Mouse (Mus musculus) left cerebral cortex, postnatal 4 days (tissue): ENCODE results near the gene Stk19. TPM values are rescaled to one million over a fixed set of nuclear protein-coding genes. Genes with fewer than 3 reads are reported as not detected.

ENCODE experiments used
- DNase-seq: peaks from one replicate; pipeline ENCODE4 v3.0.0-alpha.2; 2022
- intact Hi-C: fragments of 180-260 bp; cut with DNase I; formaldehyde crosslinking; loops from one replicate; pipeline ENCODE4 v1.15.1; 2025
- total RNA-seq, 2 experiments: library from RNA; stranded (reverse); gene quantifications; 2 replicates each; pipeline ENCODE4 v1.2.3; 2021

Gene Stk19
- 10 to 100 TPM; 47.9 to 48.2 TPM for total RNA-seq

- intact Hi-C loops, result loop anchor here (5.0 kb wide), 1 partner anchor 185 kb away; no protein-coding TSS in a partner anchor
- peak; percentile 97 for DNase-seq
Observed at GRCm38 (mm10) chr17:34836856-34837221, at the start of gene Stk19, which contains the start of gene Dxo. Stk19 (minus strand) TSS chr17:34836945. Dxo (plus strand) TSS chr17:34837019.

DNA sequence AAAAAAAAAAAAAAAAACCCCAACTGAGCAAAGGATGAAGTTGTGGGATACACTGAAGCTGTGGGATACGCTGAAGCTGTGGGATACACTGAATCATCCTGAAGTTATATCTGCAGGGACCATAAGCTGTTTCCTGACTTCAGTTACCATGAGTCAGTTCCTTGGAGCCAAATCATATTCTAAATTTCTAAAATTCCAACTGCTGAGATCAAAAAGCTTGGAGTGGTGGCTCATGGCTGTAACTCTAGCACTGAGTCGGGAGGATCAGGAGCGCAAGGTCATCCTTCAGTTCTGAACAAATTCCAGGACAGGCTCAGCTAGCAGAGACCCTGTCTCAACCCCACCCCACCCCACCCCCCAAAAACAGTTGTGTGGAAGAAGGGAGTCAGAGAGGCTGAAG is 48.9 kb upstream of the Stk19 start:
- intact Hi-C loops, result no loop called here
- no peak for DNase-seq

GRCm38 (mm10) chr17:34884704-34885103 is 48.0 kb upstream of the Stk19 start:
- intact Hi-C loops, result no loop called here
- no peak for DNase-seq

DNA sequence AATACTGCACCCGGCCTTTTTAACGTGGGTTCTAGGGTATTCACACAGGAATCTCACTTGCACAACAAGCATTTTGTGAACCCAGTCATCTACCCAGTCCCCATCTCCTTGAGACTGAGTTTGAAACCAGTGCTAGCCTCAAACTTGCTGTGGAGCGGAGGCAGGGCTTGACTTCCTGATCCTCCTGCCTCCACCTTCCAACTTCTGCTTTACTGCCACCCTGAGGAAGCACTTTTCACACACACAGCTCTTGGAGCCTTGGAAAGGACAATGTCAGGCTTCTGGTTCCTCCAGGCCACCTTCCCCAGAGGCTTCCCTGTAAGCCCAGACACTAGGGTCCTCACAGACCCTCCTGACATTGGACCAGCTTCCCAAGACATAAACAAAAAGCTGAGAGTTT is 46.6 kb upstream of the Stk19 start:
- no peak for DNase-seq
- intact Hi-C loops, result no loop called here

DNA sequence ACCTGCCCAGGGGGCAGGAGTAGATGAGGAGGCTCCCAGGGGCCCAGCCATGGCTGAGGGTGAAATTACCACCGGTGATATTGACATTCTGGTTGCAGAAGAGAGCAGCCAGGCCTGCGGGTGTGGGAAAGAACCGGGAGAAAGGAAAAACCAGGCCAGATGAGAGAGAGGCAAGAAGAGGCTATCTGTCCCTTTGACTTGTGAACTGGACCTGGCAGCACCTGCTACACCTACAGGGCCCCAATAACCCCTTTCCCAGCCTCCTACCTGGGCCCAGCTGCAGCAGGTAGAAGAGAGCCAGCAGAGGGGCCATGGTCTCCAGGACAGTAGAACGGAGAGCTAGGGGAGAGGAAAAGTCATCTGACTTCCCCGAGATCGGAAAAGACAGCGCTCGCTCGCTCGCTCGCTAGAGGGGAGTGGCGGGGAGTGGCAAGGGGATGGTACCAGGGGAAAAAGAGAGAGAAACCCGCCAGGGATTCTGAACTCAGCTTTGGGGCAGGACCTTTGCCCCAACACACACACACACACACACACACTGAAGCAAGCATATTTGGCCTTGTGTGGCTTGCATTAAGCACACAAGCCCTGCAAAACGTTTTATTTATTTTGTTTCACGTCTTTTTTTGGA is 45.1 kb upstream of the Stk19 start, which contains the start of gene Gm20547:
Gm20547 (minus strand) TSS at position 360 of the 628 bp plus-strand sequence.
- intact Hi-C loops, result no loop called here
- DNase-seq, result no peak

- intact Hi-C loops, result no loop called here
- DNase-seq, result no peak
Observed at GRCm38 (mm10) chr17:34881166-34881565, 44.4 kb upstream of the Stk19 start.

DNA sequence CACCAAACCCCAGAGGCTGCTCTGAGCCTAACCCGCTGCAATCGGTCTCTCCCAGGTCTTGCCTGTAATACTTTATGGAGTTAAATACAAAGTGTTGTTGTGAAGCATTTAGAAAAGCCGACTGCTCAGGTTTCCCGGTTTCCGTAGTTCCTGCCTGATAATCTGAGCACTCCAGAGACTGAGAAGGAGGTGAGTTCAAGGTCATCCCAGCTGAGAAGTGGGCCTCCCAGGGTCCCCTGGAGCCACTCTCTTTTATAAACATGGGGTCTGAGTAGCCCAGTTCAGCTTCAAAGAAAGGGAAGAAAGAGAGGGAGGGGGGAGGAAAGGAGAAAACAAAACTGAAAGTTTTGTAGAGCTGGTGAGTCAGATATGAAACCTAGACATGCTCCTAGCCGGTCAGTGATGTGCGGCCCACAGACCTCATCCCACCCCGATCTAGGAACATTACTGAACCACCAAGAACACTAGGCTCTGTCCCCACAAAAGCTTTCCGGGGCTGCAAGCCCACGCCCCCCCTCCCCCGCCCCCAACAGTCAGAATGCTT is 42.7 kb upstream of the Stk19 start, which contains the start of gene Zbtb12:
Zbtb12 (plus strand) TSS at position 148 of the 544 bp plus-strand sequence.
- DNase-seq, result no peak
- intact Hi-C loops, result no loop called here

DNA sequence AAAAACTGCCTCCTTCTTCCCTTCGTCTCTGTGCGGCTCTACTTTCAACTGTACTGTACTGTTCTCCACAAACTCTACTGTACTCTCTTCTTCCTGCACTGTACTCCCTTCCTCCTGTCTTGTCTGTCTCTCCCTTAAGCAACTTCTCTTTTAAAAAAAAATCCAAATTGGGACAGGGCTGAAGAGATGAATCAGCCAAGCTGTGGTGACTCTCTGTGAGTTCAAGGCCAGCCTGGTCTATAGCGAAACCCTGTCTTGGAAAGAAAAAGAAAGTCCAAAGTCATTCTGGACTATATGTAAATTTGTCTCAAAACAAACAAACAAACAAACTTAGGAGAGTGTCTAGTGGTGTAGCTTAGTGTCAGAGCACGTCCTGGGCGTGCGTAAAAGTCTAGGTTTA is 37.6 kb upstream of the Stk19 start:
- intact Hi-C loops, result no loop called here
- DNase-seq, result no peak

DNA sequence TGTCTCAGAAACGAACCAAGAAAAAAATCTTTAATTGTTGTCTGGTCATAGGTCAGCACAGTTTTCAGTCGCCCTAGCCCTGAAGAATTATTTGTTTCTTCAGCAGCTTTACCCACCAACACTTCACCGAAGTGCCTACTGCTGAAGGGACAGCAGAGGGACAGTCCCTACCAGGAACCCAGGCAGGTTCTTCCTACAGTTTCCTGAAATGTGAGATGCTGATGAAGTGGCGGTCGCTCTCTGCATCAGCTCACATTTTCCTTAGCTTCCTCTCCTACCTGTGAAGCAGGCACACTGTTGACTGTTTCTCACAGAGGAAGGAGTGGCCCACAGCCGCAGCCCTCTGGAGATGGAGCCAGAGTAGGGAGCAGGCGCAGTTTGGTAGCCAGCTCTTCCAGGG is 29.2 kb upstream of the Stk19 start:
- no peak for DNase-seq
- intact Hi-C loops, result no loop called here

DNA sequence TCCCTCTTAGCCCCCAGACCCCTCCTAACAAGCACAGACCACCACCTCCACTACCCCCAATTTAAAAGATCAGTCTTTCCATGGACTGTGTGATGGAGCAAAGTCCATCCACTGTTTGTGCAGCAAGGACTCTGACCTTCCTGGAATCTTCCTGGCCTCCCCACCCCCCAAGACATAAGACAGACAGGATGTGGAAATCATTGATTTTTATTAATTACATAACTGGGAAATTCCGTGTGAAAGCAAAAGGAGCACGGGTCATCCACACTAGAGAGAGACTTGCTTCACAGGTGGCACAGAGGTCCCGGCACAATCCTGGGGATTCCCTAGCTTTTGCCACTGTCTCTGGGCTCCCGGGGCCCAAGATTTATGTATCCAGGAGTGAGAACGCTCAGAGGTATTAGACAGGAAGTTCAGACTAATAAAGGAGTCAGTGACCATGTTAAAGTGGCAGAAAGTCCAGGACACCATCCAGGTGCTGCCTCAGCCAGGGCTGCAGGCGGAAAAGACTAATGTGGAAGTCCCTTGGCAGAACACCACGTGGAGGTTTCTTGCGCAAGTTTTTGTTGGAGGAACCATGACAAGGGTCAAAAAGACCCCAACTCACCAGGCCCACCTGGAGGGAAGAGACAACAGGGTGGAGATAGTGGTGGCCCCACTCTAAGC is 25.8 kb upstream of the Stk19 start, which contains the start of gene Cfb:
Cfb (minus strand) TSS at position 103 of the 666 bp plus-strand sequence.
- no peak for DNase-seq
- intact Hi-C loops, result no loop called here

DNA sequence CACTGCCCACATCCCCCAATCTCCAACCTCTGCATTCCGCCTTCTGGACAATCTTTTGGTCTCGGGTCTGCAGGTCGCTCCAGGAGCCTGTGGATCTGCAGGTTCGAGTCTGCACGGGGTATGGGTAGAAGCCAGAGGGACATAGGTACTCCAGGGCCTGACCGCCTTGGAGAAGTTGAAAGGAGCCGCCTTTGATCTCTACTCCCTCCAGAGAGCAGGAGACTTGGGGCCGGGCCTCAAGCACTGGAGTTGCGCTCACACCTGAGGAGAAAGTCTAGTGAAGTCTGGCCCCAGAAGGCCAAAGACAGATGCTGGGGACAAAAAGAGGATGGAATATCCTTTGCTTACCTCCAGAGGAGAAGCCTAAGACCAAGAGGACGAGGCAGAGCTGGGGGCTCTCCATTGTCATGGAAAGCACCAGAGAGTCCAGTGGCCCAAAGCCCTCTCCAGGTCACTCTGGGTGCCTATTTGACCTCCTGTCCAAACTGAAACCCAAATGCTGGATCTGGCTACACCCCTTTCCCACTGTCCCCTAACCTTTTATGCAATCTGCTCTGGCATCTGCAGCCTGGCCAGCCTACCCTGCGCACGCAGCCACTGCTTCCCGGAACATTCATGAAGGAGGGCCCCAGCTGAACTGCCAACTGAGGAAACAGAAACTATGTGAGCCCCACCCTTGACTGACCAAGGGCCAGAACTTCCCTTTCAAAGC is 25.1 kb upstream of the Stk19 start:
- no peak for DNase-seq
- intact Hi-C loops, result no loop called here

GRCm38 (mm10) chr17:34860514-34860913 is 23.8 kb upstream of the Stk19 start:
- no peak for DNase-seq

GRCm38 (mm10) chr17:34858670-34859069 is 21.9 kb upstream of the Stk19 start:
- intact Hi-C loops, result no loop called here
- DNase-seq, result no peak

More at GRCm38 (mm10) chr17:34860514-34860913, 23.8 kb upstream of the Stk19 start:
- intact Hi-C loops, result no loop called here

- peak; percentile 59 for DNase-seq
- intact Hi-C loops, result no loop called here
Observed at GRCm38 (mm10) chr17:34855825-34856224, 19.1 kb upstream of the Stk19 start.

DNA sequence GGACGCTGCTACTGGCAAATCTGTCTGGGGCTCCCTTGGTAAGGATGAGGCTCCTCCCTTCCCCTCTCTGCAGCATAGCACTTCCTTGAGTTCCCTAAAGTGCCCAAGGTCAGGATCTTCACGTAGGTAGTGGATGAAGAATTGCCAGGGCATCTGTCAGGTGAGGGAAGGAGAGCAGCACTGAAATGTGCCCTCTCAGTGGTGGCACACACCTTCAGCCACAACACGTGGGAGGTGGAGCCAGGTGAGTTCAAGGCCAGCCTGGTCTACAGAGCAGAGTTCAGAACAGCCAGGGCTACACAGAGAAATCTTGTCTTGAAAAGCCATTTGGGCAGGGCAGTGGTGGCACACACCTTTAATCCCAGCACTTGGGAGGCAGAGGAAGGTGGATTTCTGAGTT is 18.0 kb upstream of the Stk19 start:
- no peak for DNase-seq
- intact Hi-C loops, result loop anchor here (5.0 kb wide), 1 partner anchor 38 kb away; no protein-coding TSS in a partner anchor

DNA sequence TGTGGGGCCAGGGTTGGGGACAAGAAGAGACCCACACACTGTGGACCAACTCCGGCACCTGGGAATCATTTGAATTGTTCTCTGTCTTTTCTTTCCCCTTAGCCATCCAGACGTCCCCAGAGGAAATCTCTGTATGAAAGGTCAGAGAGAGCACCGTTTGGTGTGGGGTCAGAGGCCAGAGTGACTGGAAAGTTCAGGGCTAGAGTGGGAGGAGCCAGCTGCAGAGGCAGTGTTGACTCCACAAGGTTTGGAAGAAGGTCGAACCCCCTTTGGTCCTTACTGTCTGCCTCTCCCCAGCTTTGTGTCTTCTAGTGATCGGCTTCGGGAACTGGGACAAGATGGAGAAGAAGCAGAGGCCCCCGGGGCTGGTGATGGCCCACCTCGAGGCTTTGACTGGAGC is 16.8 kb upstream of the Stk19 start:
- intact Hi-C loops, result loop anchor here (5.0 kb wide), 1 partner anchor 39 kb away; no protein-coding TSS in a partner anchor
- no peak for DNase-seq

DNA sequence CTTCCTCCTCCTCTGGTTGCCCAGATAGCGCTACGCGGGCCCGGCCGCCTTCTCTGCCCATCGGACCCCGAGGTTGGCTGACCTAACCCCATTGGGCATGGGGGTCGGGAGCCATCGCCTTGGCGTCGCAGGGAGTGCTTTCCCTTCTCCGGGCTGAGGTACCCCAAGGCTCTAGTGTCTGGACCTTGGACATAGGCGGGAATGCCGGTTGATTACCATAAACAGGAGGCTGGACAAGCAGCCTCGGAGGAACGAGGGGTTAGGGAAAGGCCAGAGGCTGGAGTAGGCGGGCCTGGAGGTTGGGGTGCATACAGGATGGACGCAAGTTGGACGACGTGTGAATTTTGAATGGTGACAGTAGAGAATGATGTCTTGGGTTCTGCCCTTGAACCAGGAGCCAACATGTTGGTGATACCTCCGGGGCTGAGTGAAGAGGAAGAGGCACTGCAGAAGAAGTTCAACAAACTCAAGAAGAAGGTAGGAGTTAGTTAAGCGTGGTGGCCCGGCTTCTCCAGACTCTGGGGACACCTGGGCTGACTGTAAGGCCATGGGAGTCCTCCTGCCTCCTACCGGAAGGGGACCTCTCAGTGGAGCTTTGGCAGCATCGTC is 13.9 kb upstream of the Stk19 start:
- intact Hi-C loops, result loop anchor here (5.0 kb wide), 1 partner anchor 42 kb away; no protein-coding TSS in a partner anchor
- DNase-seq, result no peak

- intact Hi-C loops, result loop anchor here (5.0 kb wide), 1 partner anchor 42 kb away; no protein-coding TSS in a partner anchor
- DNase-seq, result peak; percentile 99
Observed at GRCm38 (mm10) chr17:34849722-34850516, 13.2 kb upstream of the Stk19 start, which contains the start of the genes Skiv2l and Nelfe. Skiv2l (minus strand) TSS chr17:34850210. Nelfe (plus strand) TSS chr17:34850391.

GRCm38 (mm10) chr17:34847615-34848014 is 10.9 kb upstream of the Stk19 start:
- DNase-seq, result no peak
- intact Hi-C loops, result no loop called here

DNA sequence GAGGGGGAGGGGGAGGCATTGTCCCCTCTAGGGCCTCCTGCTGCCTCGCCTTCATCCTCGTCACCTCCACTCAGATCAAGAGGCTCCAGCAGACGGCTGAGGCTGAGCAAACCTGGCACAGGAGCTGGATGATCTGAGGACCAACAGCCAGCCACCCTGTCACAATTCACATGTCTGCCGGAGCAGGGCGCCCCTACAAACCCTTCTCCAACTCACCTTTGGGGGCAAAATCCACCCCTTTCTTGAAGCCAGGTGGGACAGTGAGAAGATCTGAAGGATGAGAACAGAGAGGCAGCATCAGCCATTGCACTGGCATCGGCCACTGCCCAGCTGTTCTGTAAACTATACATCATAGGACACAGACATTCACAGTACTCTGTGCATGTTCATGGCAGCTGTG is 10.4 kb upstream of the Stk19 start:
- intact Hi-C loops, result no loop called here
- no peak for DNase-seq
